Mouse (Mus musculus) bone marrow macrophage, adult 2 months (primary cell): ENCODE measurements around the gene Mfap3l. TPM values are rescaled to one million over a fixed set of nuclear protein-coding genes. Genes with fewer than 3 reads are reported as not detected.

Experiments
- H3K27ac ChIP-seq: 2 replicates; pipeline ENCODE4 v1.5.1; 2012; ENCODE audit warnings: low read depth, low read length; ENCODE audit not compliant: insufficient read depth
- H3K4me1 ChIP-seq: 2 replicates; pipeline ENCODE4 v1.6.1; 2012; ENCODE audit warnings: low read length; ENCODE audit not compliant: control insufficient read depth, insufficient read depth
- H3K4me3 ChIP-seq: 2 replicates; pipeline ENCODE4 v1.5.1; 2012; ENCODE audit warnings: mild to moderate bottlenecking, low read length, moderate library complexity; ENCODE audit not compliant: insufficient read depth
- CTCF ChIP-seq: IDR thresholded peaks from 2 replicates; pipeline ENCODE4 v1.5.1; 2012; ENCODE audit warnings: low read depth, mild to moderate bottlenecking, low read length, moderate library complexity
- POLR2A ChIP-seq: IDR thresholded peaks from 2 replicates; pipeline ENCODE4 v1.6.1; 2012; ENCODE audit warnings: mild to moderate bottlenecking, low read depth, low read length, borderline replicate concordance
- polyA plus RNA-seq: library from polyadenylated mRNA; stranded (reverse); fragments of >200 nt; gene quantifications from 2 replicates; pipeline ENCODE4 v1.2.4, GENCODE M21; 2012; ENCODE audit not compliant: missing spikeins, insufficient read depth, insufficient read length

The Mfap3l gene
- polyA plus RNA-seq, 1 experiment, result 6.2 TPM

GRCm38 (mm10) chr8:60627937-60628336, 4.7 kb upstream of the Mfap3l start:
- Histone ChIP-seq H3K4me3 (no peak overlapping the region), H3K27ac (no peak overlapping the region), H3K4me1 (no peaks in the 10 kb centered on the region; the same call in 1 of the 2 replicates)
- TF ChIP-seq POLR2A, result no peak
- no peak for TF ChIP-seq CTCF

GRCm38 (mm10) chr8:60629059-60629458, 3.6 kb upstream of the Mfap3l start:
- Histone ChIP-seq H3K4me1 (no peaks in the 10 kb centered on the region; the same call in 1 of the 2 replicates), H3K27ac (no peak overlapping the region), H3K4me3 (no peak overlapping the region)
- TF ChIP-seq CTCF (no peak), POLR2A (no peak)

- TF ChIP-seq CTCF (no peak), POLR2A (no peak)
- no peaks in the 10 kb centered on the region; the same call in 1 of the 2 replicates for H3K4me1 ChIP-seq
- H3K4me3 ChIP-seq, result peak overlapping the region; percentile 61
- H3K27ac ChIP-seq, result peak overlapping the region; percentile 81
These were observed 1.1 kb upstream of the Mfap3l start for GRCm38 (mm10) chr8:60631504-60631934.

GRCm38 (mm10) chr8:60632933-60633655, 467 bp downstream of the Mfap3l start:
- H3K4me3 ChIP-seq, result peak overlapping the region; percentile 86
- no peak overlapping the region for H3K27ac ChIP-seq
- no peaks in the 10 kb centered on the region; the same call in 1 of the 2 replicates for H3K4me1 ChIP-seq
- TF ChIP-seq POLR2A (no peak), CTCF (no peak)

- H3K4me1 ChIP-seq, result no peaks in the 10 kb centered on the region; the same call in 1 of the 2 replicates
- TF ChIP-seq CTCF (no peak), POLR2A (no peak)
These were observed 2.3 kb downstream of the Mfap3l start for GRCm38 (mm10) chr8:60634921-60635320.

GRCm38 (mm10) chr8:60635846-60636245, 3.2 kb downstream of the Mfap3l start:
- TF ChIP-seq CTCF (no peak), POLR2A (no peak)
- Histone ChIP-seq H3K27ac (no peak overlapping the region), H3K4me3 (no peak overlapping the region), H3K4me1 (no peaks in the 10 kb centered on the region; the same call in 1 of the 2 replicates)

More at GRCm38 (mm10) chr8:60634921-60635320, 2.3 kb downstream of the Mfap3l start:
- Histone ChIP-seq H3K27ac (no peak overlapping the region), H3K4me3 (no peak overlapping the region)

GRCm38 (mm10) chr8:60640046-60640445, 7.4 kb downstream of the Mfap3l start:
- Histone ChIP-seq H3K27ac (no peak overlapping the region), H3K4me3 (no peak overlapping the region), H3K4me1 (0 out of 2 replicates have a peak, but pooled peaks cover 2% of the 10 kb centered on the region)
- no peak for TF ChIP-seq CTCF
- no peak for TF ChIP-seq POLR2A

- H3K4me1 ChIP-seq, result 0 out of 2 replicates have a peak, but pooled peaks cover 2% of the 10 kb centered on the region
- TF ChIP-seq POLR2A (no peak), CTCF (no peak)
These were observed 10.9 kb downstream of the Mfap3l start for GRCm38 (mm10) chr8:60643416-60644020.

GRCm38 (mm10) chr8:60645164-60645563, 12.5 kb downstream of the Mfap3l start:
- Histone ChIP-seq H3K4me3 (no peak overlapping the region), H3K27ac (no peak overlapping the region), H3K4me1 (0 out of 2 replicates have a peak, but pooled peaks cover 5% of the 10 kb centered on the region)
- TF ChIP-seq POLR2A (no peak), CTCF (no peak)

More at GRCm38 (mm10) chr8:60643416-60644020, 10.9 kb downstream of the Mfap3l start:
- H3K27ac ChIP-seq, result no peak overlapping the region
- no peak overlapping the region for H3K4me3 ChIP-seq

- Histone ChIP-seq H3K4me1 (0 out of 2 replicates have a peak, but pooled peaks cover 5% of the 10 kb centered on the region), H3K4me3 (no peak overlapping the region), H3K27ac (no peak overlapping the region)
- no peak for TF ChIP-seq CTCF
- TF ChIP-seq POLR2A, result no peak
These were observed 13.3 kb downstream of the Mfap3l start for GRCm38 (mm10) chr8:60645911-60646310.
